Mouse (Mus musculus) ES-E14 (cell line): Measurements from ENCODE around the gene Cldn20. TPM values are rescaled to one million over a fixed set of nuclear protein-coding genes. Genes with fewer than 3 reads are reported as not detected.

Experiments used
- DNase-seq: peaks from one replicate; pipeline ENCODE4 v3.0.0-alpha.2; 2013; ENCODE audit warnings: low read depth, low spot score
- H3K27ac ChIP-seq: 2 replicates; pipeline ENCODE4 v1.5.1; 2012; ENCODE audit warnings: low read depth, mild to moderate bottlenecking, low read length, moderate library complexity, mixed read lengths; ENCODE audit not compliant: poor library complexity, insufficient read depth, severe bottlenecking
- H3K36me3 ChIP-seq: 2 replicates; pipeline ENCODE4 v1.6.1; 2012; ENCODE audit warnings: mild to moderate bottlenecking, low read length, moderate library complexity, mixed read lengths; ENCODE audit not compliant: control insufficient read depth, poor library complexity, insufficient read depth, severe bottlenecking
- H3K4me1 ChIP-seq, 2 experiments: fragments of 150-350 bp in 1 of 2; sonication (generic) in 1 of 2; 2 replicates each; pipeline ENCODE4 v1.6.1; 2012; ENCODE audit warnings: low read length in 2 of 2, mild to moderate bottlenecking in 1 of 2, mixed read lengths in 1 of 2; ENCODE audit not compliant: control insufficient read depth in 2 of 2, insufficient read depth in 2 of 2, poor library complexity in 1 of 2
- H3K4me3 ChIP-seq, 2 experiments: fragments of 150-350 bp in 1 of 2; sonication (generic) in 1 of 2; 2 replicates each; pipeline ENCODE4 v1.5.1; 2012; ENCODE audit warnings: low read length in 2 of 2, low read depth in 1 of 2, mild to moderate bottlenecking in 1 of 2, mixed read lengths in 1 of 2; ENCODE audit not compliant: insufficient read depth in 1 of 2, poor library complexity in 1 of 2, severe bottlenecking in 1 of 2
- H3K9ac ChIP-seq: 2 replicates; pipeline ENCODE4 v1.6.1; 2012; ENCODE audit warnings: low read depth, mild to moderate bottlenecking, low read length, mixed read lengths; ENCODE audit not compliant: poor library complexity, insufficient read depth, severe bottlenecking
- H3K9me3 ChIP-seq: fragments of 150-350 bp; sonication (generic); 2 replicates; pipeline ENCODE4 v1.6.1; 2012; ENCODE audit warnings: low read depth, mild to moderate bottlenecking, low read length; ENCODE audit not compliant: control insufficient read depth, insufficient read depth
- CHD2 ChIP-seq: IDR thresholded peaks from 2 replicates; pipeline ENCODE4 v1.6.1; 2014; ENCODE audit warnings: mild to moderate bottlenecking, low read depth, low read length, inconsistent platforms
- ZC3H11A ChIP-seq: IDR thresholded peaks from 2 replicates; pipeline ENCODE4 v1.6.1; 2012; ENCODE audit warnings: low read depth, mild to moderate bottlenecking, inconsistent platforms, low read length, borderline replicate concordance
- in situ Hi-C, 2 experiments: fragments of 600-800 bp; cut with MboI; formaldehyde crosslinking; loops; one replicate each; pipeline ENCODE4 v1.15.1; 2025; ENCODE audit warnings: low sequenced_read_pairs in 2 of 2, inconsistent platforms in 1 of 2; ENCODE audit not compliant: unreplicated experiment in 2 of 2
- total RNA-seq: library from RNA; depleted of rRNA; stranded (reverse); fragments of 300-350 nt; gene quantifications from 2 replicates; pipeline ENCODE4 v1.2.3, GENCODE M21; 2012; rRNA removed

Cldn20 gene
- total RNA-seq, 1 experiment: 0.58 TPM

DNA sequence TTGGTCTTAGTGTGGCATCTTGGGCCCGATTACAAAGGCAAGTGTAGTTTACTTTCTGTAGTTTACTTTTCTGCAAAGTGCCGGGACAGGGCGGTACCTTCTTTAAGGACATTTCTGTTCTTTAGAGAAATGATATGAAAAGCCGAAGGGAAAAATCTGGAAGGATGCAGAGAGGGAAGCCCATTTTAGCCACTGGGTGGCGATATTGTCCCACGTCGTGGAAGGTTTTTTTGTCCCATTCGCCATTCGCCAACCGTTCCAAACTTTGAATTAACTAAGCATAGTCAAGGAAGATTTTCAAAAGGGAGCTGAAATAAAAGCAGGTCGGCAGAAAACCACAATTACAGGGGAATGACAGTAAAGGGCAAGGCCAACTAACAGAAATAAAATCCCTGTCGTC is 38.5 kb downstream of the Cldn20 start:
- no peak overlapping the region for H3K4me3 ChIP-seq
- no peaks in the 10 kb centered on the region for H3K9me3 ChIP-seq
- no peak overlapping the region for H3K27ac ChIP-seq
- H3K4me1 ChIP-seq: peaks cover 0 to 3% of the 10 kb centered on the region in 2 experiments; a peak in 1 of 4 replicates
- peak; percentile 53 for DNase-seq
- H3K36me3 ChIP-seq: no peaks in the 10 kb centered on the region
- in situ Hi-C loops: no loop called here
- H3K9ac ChIP-seq: no peak overlapping the region
- TF ChIP-seq CHD2 (no peak), ZC3H11A (peak; percentile 97)

Other genes starting within 250 kb of the Cldn20 start
- 2.7 and 3.1 TPM in 2 replicates for gene Tiam2, start 206.0 kb upstream of the Cldn20 start, total RNA-seq
- 12.9 and 14.5 TPM in 2 replicates for gene Tfb1m, start 25.2 kb downstream of the Cldn20 start, total RNA-seq
- not detected in 2 replicates for gene Nox3, start 163.7 kb downstream of the Cldn20 start, total RNA-seq